Mouse (Mus musculus) heart, embryonic 11.5 days (tissue): ENCODE results near the gene Rapgef1. TPM values are rescaled to one million over a fixed set of nuclear protein-coding genes. Genes with fewer than 3 reads are reported as not detected.
"Not testable (repeated sequence)": the region's sequence is repeated elsewhere in the genome, so short reads cannot be mapped to it uniquely, and the experiment has no call there.

Source experiments
- ATAC-seq: fragments of 200-750 bp; cut with Nextera tagmentation; replicated peaks from 2 replicates; pipeline ENCODE4 v1.8.0; 2017; ENCODE audit warnings: moderate library complexity; ENCODE audit not compliant: insufficient number of reproducible peaks, low FRiP score, low TSS enrichment
- H3K27ac ChIP-seq: fragments of 300-500 bp; sonication (generic); 2 replicates; pipeline ENCODE4 v1.5.1; 2014; ENCODE audit warnings: mild to moderate bottlenecking, low read depth, low read length
- H3K27me3 ChIP-seq: fragments of 300-500 bp; sonication (generic); 2 replicates; pipeline ENCODE4 v1.6.1; 2014; ENCODE audit warnings: mild to moderate bottlenecking, low read length, mixed read lengths; ENCODE audit not compliant: control insufficient read depth, insufficient read depth
- H3K36me3 ChIP-seq: fragments of 300-500 bp; sonication (generic); 2 replicates; pipeline ENCODE4 v1.6.1; 2014; ENCODE audit warnings: mild to moderate bottlenecking, low read length, moderate library complexity, mixed read lengths; ENCODE audit not compliant: control insufficient read depth, insufficient read depth
- H3K4me1 ChIP-seq: fragments of 300-500 bp; sonication (generic); 2 replicates; pipeline ENCODE4 v1.6.1; 2014; ENCODE audit warnings: low read length; ENCODE audit not compliant: control insufficient read depth, insufficient read depth
- H3K4me2 ChIP-seq: fragments of 300-500 bp; sonication (generic); 2 replicates; pipeline ENCODE4 v1.6.1; 2014; ENCODE audit warnings: mild to moderate bottlenecking, moderate library complexity
- H3K4me3 ChIP-seq: fragments of 300-500 bp; sonication (generic); 2 replicates; pipeline ENCODE4 v1.5.1; 2014; ENCODE audit warnings: low read depth, low read length
- H3K9ac ChIP-seq: fragments of 300-500 bp; sonication (generic); 2 replicates; pipeline ENCODE4 v1.6.1; 2014; ENCODE audit warnings: mild to moderate bottlenecking, low read depth, low read length, moderate library complexity
- H3K9me3 ChIP-seq: fragments of 300-500 bp; sonication (generic); replicated peaks from 2 replicates; pipeline ENCODE4 v1.6.1; 2016; ENCODE audit warnings: low read length; ENCODE audit not compliant: control insufficient read depth
- WGBS: fragments of 180-500 bp; shearing (Covaris S2); extraction: QIAGEN DNeasy Blood & Tissue Kit; methylation state at CpG from one replicate; pipeline ENCODE4 v1.1.7; 2014; ENCODE audit not compliant: insufficient replicate concordance; 5-methylcytosine and 5-hydroxymethylcytosine counted together
- polyA plus RNA-seq: library from polyadenylated mRNA; unstranded; fragments of >200 nt; fragmentation: Nextera tagmentation; extraction: Ambion mirVana; gene quantifications from 2 replicates; pipeline ENCODE4 v1.2.1, GENCODE M21; 2014

Gene Rapgef1
- polyA plus RNA-seq, 1 experiment from 2014 or later: 9.1 TPM

GRCm38 (mm10) chr2:29768901-29769300 is 149.4 kb downstream of the Rapgef1 start:
- H3K4me2 ChIP-seq: no peak overlapping the region
- no peak overlapping the region for H3K27ac ChIP-seq
- no peaks in the 10 kb centered on the region; the same call in 1 of the 2 replicates for H3K4me1 ChIP-seq
- no peaks in the 10 kb centered on the region for H3K27me3 ChIP-seq
- H3K4me3 ChIP-seq: no peak overlapping the region
- H3K9ac ChIP-seq: no peak overlapping the region
- no peaks in the 10 kb centered on the region for H3K36me3 ChIP-seq
- no peak for ATAC-seq
- 60% methylated on average over 9 of the region's 9 CpGs for WGBS
- no peaks in the 10 kb centered on the region for H3K9me3 ChIP-seq

DNA sequence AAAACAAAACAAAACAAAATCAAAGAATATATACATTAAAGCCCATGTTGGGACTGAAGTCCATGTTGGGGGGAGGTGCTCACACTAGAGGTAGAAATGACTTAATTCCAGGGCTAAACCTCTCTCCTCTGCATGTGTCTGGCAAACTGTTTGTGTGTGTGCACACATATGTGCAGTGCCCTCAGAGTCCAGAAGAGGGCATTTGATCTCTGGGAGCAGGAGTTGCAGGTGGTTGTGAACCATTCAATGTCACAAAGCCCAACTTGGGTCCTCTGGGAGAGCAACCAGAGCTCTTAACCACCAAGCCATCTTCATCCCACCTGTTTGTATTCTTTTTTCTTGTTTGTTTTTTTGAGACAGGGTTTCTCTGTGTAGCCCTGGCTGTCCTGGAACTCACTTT is 150.6 kb downstream of the Rapgef1 start:
- no peaks in the 10 kb centered on the region for H3K27me3 ChIP-seq
- no peak overlapping the region for H3K4me2 ChIP-seq
- no peaks in the 10 kb centered on the region; the same call in 1 of the 2 replicates for H3K4me1 ChIP-seq
- no peak for ATAC-seq
- no peaks in the 10 kb centered on the region for H3K36me3 ChIP-seq
- no peak overlapping the region for H3K4me3 ChIP-seq
- H3K9me3 ChIP-seq: no peaks in the 10 kb centered on the region
- H3K9ac ChIP-seq: no peak overlapping the region
- no peak overlapping the region for H3K27ac ChIP-seq

DNA sequence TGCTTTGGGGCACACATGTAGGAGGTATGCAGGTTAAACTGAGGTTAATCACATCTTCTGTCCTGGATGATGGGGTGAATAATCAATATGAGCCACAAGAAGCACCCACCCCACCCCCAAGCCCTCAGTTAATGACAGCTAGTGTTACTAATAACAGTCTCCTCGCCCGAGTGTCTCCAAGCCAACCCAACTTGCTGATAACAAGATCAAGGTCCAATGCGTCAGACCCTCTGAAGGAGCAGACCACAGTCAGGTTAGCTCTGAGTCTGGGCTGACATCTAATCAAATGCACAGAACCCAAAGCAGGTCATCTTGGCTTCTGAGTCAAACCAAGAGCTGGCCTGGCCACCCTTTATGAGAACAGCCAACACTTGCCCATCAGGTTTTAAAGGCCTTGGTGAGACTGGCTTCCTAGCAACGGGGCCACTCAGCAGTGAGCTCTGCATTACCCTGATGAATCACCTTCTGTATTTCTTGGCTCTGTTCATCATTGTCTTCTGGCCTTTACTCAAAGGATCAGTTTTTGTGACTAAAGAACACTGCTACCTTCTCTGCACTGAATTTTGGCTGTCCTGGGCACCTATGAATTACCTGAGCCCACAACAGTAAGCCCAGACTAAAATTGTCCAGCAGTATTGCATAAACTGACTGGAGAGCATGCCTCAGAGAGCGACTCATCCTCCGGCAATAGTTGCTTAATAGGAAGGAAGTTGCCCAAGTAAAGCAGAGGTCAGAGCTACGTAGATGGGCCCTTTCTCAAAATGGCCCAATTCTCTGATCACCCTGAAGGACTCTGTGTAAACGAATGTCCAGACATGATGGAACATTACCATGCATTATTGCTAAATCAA is 152.3 kb downstream of the Rapgef1 start:
- H3K4me2 ChIP-seq: no peak overlapping the region
- no peaks in the 10 kb centered on the region for H3K9me3 ChIP-seq
- H3K4me3 ChIP-seq: no peak overlapping the region
- no peaks in the 10 kb centered on the region; the same call in 1 of the 2 replicates for H3K4me1 ChIP-seq
- ATAC-seq: no peak
- H3K36me3 ChIP-seq: peaks cover 3% of the 10 kb centered on the region; the same call in 1 of the 2 replicates
- WGBS: 67% methylated on average over 8 of the region's 8 CpGs
- no peaks in the 10 kb centered on the region for H3K27me3 ChIP-seq
- no peak overlapping the region for H3K9ac ChIP-seq
- no peak overlapping the region for H3K27ac ChIP-seq

DNA sequence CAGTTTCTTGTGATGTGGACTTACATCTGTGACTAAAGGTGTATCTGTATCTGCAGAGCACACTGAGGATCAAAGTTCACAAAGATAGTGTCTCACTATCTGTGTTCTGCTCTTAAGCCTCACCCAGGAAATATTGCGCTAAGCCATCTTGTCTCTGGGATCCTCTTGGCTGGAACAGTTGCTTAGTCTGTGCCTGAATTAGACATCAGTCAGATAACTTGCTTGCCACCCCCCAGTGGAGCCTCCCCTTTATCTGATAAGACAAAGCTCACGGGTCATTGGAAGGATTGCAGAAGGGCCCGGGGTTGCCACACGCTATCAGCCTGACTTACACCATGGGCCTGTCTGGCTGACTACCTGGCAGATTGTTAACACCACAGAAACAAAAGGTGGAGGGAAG is 153.8 kb downstream of the Rapgef1 start:
- no peaks in the 10 kb centered on the region; the same call in 1 of the 2 replicates for H3K4me1 ChIP-seq
- 62% methylated on average over 4 of the region's 4 CpGs for WGBS
- no peak overlapping the region for H3K4me2 ChIP-seq
- H3K36me3 ChIP-seq: peaks cover 17% of the 10 kb centered on the region
- H3K27ac ChIP-seq: no peak overlapping the region
- H3K9me3 ChIP-seq: no peaks in the 10 kb centered on the region
- no peak overlapping the region for H3K9ac ChIP-seq
- ATAC-seq: no peak
- H3K27me3 ChIP-seq: no peaks in the 10 kb centered on the region
- H3K4me3 ChIP-seq: no peak overlapping the region

DNA sequence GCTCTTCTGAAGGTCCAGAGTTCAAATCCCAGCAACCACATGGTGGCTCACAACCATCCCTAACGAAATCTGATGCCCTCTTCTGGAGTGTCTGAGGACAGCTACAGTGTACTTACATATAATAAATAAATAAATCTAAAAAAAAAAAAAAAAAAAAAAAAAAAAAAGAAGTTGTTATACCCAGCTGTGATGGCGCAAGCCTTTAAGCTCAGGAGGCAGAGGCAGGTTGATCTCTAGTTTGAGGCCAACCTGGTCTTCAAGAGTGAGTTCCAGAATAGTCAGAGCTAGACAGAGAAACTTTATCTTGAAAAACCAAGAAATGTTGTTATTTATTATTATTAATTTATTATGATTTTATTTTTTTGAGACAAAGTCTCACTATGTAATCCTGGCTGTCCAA is 161.7 kb downstream of the Rapgef1 start:
- 96% methylated on average over 2 of the region's 2 CpGs for WGBS
- not testable (repeated sequence) for ATAC-seq, H3K9me3 ChIP-seq

DNA sequence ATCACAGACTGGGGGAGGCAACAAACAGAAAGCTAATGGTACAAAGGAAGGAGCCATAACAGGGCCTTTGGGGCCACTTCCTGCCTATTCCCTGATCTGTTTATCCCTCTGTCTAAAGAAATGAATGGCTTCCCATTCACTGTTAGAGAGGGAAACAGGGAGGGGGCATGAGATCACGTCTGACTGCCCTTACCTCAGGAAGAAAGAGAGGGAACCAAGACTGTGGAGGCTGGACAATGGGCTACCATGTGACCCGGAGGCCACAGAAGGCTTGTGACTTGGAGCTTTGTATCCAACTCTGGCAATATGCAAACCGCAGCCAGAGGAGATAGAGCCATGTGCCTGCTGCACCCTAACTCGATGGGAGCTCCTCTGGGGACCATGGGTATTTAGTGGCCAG is 164.8 kb downstream of the Rapgef1 start:
- no peak for ATAC-seq
- Histone ChIP-seq H3K36me3 (peaks cover 39% of the 10 kb centered on the region), H3K9ac (no peak overlapping the region), H3K4me3 (no peak overlapping the region), H3K9me3 (peaks cover 6% of the 10 kb centered on the region; the same call in 1 of the 2 replicates), H3K27ac (no peak overlapping the region), H3K27me3 (no peaks in the 10 kb centered on the region), H3K4me1 (peaks cover 14% of the 10 kb centered on the region), H3K4me2 (no peak overlapping the region)
- 76% methylated on average over 4 of the region's 4 CpGs for WGBS

More for the DNA sequence above, 161.7 kb downstream of the Rapgef1 start:
- H3K4me1 ChIP-seq, H3K27me3 ChIP-seq, H3K9ac ChIP-seq, H3K27ac ChIP-seq, H3K4me2 ChIP-seq, H3K4me3 ChIP-seq: not testable (repeated sequence)
- peaks cover 62% of the 10 kb centered on the region for H3K36me3 ChIP-seq

DNA sequence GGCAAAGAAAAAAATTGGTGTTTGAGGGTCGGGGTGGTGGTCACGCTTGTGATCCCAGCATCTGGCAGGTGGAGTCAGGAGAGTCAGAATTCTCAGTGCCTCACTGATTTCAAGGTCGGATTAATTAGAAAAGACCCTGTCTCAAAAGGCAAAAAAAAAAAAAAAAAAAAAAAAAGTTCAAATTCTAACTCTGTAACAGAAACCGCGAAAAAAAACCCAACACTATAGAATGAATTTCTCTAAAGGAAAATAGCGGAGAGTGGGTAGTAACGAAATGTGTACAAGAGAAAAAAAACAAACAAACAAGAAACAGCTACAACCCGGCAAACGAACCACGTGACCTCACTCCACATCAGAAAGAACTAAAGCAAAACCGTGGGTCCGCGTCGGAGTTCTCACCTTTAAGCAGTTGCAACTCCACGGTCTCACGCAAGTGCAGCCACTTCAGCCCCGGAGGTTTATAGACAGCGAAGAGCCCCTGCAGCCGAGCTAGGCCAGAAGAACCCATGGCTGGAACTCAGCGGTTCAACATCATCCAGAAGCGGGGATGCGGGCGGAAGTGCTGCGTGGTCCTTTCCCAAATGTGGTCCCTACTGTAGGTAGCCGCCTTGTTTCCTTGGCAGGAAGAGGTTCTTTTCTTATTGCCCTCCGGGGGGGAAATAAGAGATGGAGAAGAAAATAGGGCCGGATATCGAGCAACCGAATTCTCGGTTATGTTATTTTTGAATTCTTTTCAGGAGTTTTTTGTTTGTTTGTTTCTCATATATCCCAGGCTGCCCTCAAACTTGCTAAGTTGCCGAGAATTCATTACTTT is 167.8 kb downstream of the Rapgef1 start, which contains the start of gene Coq4:
TSS of gene Coq4 (plus strand) at position 390 of the 814 bp plus-strand sequence.
- peak; percentile 79 for ATAC-seq
- 2% methylated on average over 31 of the region's 31 CpGs for WGBS

GRCm38 (mm10) chr2:29787937-29788681 is 168.6 kb downstream of the Rapgef1 start, which contains the start of gene Trub2:
Gene Trub2 (minus strand): TSS chr2:29788502.
- peak within 1 kb of the TSS; percentile 64 for H3K4me3 ChIP-seq
- H3K9ac ChIP-seq: peak within 1 kb of the TSS; percentile 74
- H3K27me3 ChIP-seq: no peaks in the 10 kb centered on the region
- H3K27ac ChIP-seq: peak within 1 kb of the TSS; percentile 23; the same call in 1 of the 2 replicates
- H3K9me3 ChIP-seq: no peaks in the 10 kb centered on the region
- peaks cover 27% of the 10 kb centered on the region for H3K36me3 ChIP-seq
- peak; percentile 84 for ATAC-seq
- H3K4me2 ChIP-seq: peak within 1 kb of the TSS; percentile 91
- H3K4me1 ChIP-seq: peaks cover 14% of the 10 kb centered on the region
- under 1% methylated on average over 45 of the region's 45 CpGs for WGBS

More for the DNA sequence above, 167.8 kb downstream of the Rapgef1 start, which contains the start of gene Coq4:
- peak within 1 kb of the TSS; percentile 64 for H3K4me3 ChIP-seq
- peak within 1 kb of the TSS; percentile 23; the same call in 1 of the 2 replicates for H3K27ac ChIP-seq
- no peaks in the 10 kb centered on the region for H3K27me3 ChIP-seq
- peaks cover 14% of the 10 kb centered on the region for H3K4me1 ChIP-seq
- peak within 1 kb of the TSS; percentile 74 for H3K9ac ChIP-seq
- H3K4me2 ChIP-seq: peak within 1 kb of the TSS; percentile 91
- no peaks in the 10 kb centered on the region for H3K9me3 ChIP-seq
- H3K36me3 ChIP-seq: peaks cover 27% of the 10 kb centered on the region
